Mouse (Mus musculus): ENCODE measurements at regions not wholly inside any gene's neighbourhood (a gene's known extent, or its start where the extent isn't known, plus 50 kb on each side); places are given as distances from the start of the nearest gene placed in this dataset.
A peak's percentile ranks its signal among the peaks of the same experiment; 100 is the strongest.

GRCm38 (mm10) chr9:25374161-25374560, 107.2 kb upstream of the Eepd1 start:
- no peak for DNase-seq

GRCm38 (mm10) chr9:25376209-25376608, 105.1 kb upstream of the Eepd1 start:
- no peak for DNase-seq

GRCm38 (mm10) chr9:25377771-25378747, 103.3 kb upstream of the Eepd1 start:
- peak; percentile 37 for DNase-seq

DNA sequence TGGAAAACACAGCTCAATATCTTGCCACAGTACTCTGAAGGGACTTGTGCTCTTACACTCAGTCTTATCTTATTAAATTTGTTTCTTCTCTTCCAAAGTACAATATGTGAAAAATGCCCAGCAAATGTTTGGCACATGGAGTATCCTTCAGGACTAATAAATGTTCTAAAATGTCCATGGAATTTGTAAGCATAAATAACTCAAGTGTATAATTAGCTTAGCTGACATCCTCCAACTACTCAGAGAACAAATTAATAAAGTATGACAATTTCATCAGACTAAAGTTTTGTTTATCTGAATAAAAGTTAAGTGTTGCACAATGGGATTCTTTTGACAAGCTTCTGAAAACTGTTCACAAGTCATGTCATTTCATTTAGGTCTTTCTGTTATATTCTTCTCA, 96.0 kb upstream of the Eepd1 start:
- no peak for DNase-seq

DNA sequence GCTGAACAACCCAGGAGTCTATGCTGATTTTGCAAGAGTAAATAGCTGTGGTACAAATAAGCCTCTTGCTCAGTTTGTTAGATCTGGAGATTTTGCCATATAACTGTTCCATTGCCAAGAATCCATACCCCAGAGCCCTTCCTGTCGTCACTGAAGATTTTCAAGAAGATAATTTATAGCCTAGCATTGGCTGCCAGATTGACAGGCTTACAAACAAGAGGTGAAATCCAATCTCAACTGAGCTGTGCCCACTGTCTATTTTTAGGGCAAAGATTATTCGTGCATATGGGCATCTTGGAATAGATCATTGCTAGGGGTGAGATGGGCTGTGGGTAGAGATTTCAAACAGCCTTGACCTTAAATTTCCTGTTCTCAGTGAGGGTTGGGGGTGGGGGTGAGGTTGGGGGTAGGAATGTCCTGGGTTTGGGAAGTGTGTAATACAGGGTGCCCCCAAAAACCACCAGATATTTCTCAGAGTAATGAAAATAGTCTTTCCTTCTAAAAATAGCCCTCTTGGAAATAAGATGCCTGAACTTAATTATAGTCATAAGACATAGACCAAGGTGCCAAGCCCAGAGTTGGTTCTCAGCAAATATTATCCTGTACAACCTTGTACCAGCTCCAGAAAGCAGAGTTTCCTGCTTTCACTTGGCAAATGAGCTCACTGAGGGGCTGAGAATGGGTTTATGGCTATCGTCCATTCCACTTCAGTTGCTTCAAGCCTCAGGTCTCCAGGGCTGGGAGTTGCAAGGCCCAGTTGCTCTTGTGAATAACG, 93.3 kb upstream of the Eepd1 start:
- no peak for DNase-seq

DNA sequence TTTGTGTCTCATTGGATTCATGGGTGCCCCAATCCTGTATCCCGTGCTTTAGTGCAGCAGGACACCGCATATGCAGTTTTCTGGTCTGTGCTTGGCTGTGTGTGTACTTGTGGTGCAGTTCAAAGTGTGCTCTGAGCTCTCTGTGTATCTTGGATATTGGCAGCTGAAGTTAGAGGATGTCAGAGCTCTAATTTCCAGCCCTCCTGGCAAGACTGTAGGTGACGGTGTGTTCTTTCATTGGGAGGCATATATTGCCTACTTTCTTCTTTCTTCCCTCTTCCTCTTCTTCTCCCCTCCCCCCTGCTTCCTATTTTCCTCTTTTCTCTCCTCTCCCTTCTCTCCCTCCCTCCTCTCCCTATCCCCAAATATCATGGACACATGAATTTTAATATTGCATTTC, 92.0 kb upstream of the Eepd1 start:
- no peak for DNase-seq

DNA sequence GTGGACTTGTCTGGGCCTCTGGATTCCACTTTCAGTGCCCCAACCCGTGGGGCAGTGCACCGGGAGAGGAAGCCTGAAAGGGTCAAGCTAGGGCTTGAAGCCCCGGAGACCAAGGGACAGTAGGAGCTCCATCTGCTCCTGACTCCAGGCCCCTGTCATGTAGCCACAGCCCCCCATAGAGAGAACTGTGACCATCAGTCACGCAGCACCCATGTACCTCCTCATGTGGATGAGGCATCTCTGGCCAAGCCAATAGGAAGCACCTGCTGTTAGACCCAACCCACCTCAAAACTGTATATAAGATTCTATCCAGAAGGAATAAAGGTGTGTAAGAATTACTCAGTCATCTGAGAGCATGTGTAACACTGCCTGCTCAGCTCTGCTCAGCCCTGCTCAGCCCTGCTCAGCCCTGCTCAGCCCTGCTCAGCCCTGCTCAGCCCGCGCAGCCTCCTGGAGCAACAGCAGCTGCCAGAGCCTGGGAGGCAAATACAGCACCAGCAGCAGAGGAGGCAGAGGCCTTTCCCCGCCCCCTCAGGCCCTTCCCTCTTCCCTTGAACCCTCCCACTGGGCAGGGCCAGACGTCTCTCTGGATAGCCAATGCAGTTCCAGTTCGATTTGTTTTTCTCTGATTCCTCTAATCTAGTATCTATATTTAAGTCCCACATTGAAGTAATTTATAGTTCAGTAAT, 80.6 kb upstream of the Eepd1 start:
- peak; percentile 41 for DNase-seq

GRCm38 (mm10) chr9:25405848-25406247, 75.5 kb upstream of the Eepd1 start:
- DNase-seq, result no peak

GRCm38 (mm10) chr9:25408518-25408917, 72.8 kb upstream of the Eepd1 start:
- no peak for DNase-seq

- no peak for DNase-seq
Measured at GRCm38 (mm10) chr9:25409729-25410128, 71.6 kb upstream of the Eepd1 start.

DNA sequence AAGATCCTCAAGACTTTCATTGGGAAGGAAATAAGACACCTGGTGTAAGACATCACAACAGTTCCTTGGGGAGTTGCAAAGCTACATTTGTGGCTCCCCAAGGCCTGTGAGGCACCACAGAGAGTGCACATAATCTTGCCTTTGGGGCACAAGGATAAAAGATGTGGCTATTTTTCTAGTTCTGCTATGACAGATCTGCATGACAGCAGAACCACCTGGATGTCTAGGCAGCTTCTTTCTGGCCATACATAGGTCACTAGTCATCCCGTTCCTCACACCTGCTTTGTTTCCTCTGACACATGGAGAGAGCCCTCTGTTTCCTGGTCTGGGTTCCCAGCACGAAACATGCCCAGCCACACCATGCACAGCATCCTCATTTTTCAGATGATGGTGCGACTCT, 67.5 kb upstream of the Eepd1 start:
- no peak for DNase-seq

GRCm38 (mm10) chr9:25414315-25414714, 67.0 kb upstream of the Eepd1 start:
- DNase-seq, result no peak

- no peak for DNase-seq
Measured at GRCm38 (mm10) chr9:25426941-25427340, 54.4 kb upstream of the Eepd1 start.

DNA sequence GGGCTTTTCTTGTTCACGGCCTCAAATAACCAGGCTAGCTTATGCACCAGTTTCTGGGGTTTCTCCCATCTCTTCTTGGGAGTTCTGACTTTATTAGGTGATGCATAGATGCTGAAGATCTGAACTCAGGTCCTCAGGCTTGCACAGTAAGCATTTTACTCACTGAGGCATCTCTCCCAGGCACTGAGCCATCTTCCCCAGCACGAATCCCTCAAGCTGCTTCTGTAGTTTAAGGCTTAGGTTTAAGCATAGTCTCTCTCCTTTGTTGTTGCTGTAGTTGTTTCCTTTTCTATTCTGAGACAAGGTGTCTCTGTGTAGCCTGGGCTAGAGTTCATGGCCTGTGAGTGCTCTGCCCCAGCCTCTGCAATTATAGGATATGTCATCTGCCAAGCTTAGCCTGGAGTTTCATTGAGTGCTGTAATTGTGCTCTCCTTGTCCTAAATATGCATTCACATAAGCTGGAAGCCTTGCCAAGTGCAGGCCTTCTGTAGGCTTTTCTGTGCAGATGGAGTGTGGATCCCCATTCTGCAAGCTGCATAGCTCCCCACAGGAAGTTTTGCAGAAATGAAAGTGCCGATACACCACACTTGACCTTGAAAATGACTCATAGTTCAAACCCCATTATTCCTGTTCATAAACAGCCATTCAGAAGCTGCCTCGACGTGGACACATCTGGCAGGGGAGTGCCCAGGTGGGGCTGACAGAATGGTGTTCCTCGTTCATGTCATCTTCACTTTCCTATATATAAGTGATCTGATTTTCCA, 51.7 kb upstream of the Eepd1 start:
- DNase-seq, result no peak

All from lung, postnatal 10 days (tissue).